Mouse (Mus musculus): Measurements from ENCODE around the gene Fam90a1a.

Fam90a1a gene

GRCm38 (mm10) chr8:22004750-22005522 lies 46.4 kb downstream of the Fam90a1a start:
- H3K4me1 ChIP-seq (replicated peaks; ENCODE audit: low read depth, low read length), result no peaks in the 10 kb centered on the region; the same call in 1 of the 2 replicates
- H3K36me3 ChIP-seq (ENCODE audit: insufficient read depth, low read length), result no peaks in the 10 kb centered on the region
- H3K9me3 ChIP-seq (ENCODE audit: low read length), result no peaks in the 10 kb centered on the region
- no peaks in the 10 kb centered on the region for H3K27me3 ChIP-seq (ENCODE audit: insufficient read depth, low read length)
- TF ChIP-seq NANOG (IDR thresholded peaks at IDR 0.05; ENCODE audit: borderline replicate concordance, low read length), result no peak
- TF ChIP-seq POU5F1 (IDR thresholded peaks at IDR 0.05; ENCODE audit: borderline replicate concordance, low read length), result no peak
- TF ChIP-seq CTCF (conservative IDR thresholded peaks at IDR 0.05; ENCODE audit: low read length), result no peak
- no peak overlapping the region for H3K4me3 ChIP-seq (replicated peaks; ENCODE audit: low read length)

- H3K9me3 ChIP-seq (ENCODE audit: low read length), result no peaks in the 10 kb centered on the region
- TF ChIP-seq POU5F1 (IDR thresholded peaks at IDR 0.05; ENCODE audit: borderline replicate concordance, low read length) (no peak), NANOG (IDR thresholded peaks at IDR 0.05; ENCODE audit: borderline replicate concordance, low read length) (no peak), CTCF (conservative IDR thresholded peaks at IDR 0.05; ENCODE audit: low read length) (no peak)
- no peaks in the 10 kb centered on the region for H3K36me3 ChIP-seq (ENCODE audit: insufficient read depth, low read length)
- no peak overlapping the region for H3K4me3 ChIP-seq (replicated peaks; ENCODE audit: low read length)
- H3K4me1 ChIP-seq (replicated peaks; ENCODE audit: low read depth, low read length), result no peaks in the 10 kb centered on the region; the same call in 1 of the 2 replicates
- no peaks in the 10 kb centered on the region for H3K27me3 ChIP-seq (ENCODE audit: insufficient read depth, low read length)
These were observed 47.9 kb downstream of the Fam90a1a start for GRCm38 (mm10) chr8:22006423-22006822.

- no peaks in the 10 kb centered on the region for H3K36me3 ChIP-seq (ENCODE audit: insufficient read depth, low read length)
These were observed 50.9 kb downstream of the Fam90a1a start for GRCm38 (mm10) chr8:22009403-22009802.

GRCm38 (mm10) chr8:22013034-22013707 lies 54.7 kb downstream of the Fam90a1a start:
- no peak for TF ChIP-seq POU5F1 (IDR thresholded peaks at IDR 0.05; ENCODE audit: borderline replicate concordance, low read length)
- peak; percentile 67 for TF ChIP-seq NANOG (IDR thresholded peaks at IDR 0.05; ENCODE audit: borderline replicate concordance, low read length)
- peaks cover 19% of the 10 kb centered on the region for H3K27me3 ChIP-seq (ENCODE audit: insufficient read depth, low read length)

More at GRCm38 (mm10) chr8:22009403-22009802, 50.9 kb downstream of the Fam90a1a start:
- TF ChIP-seq POU5F1 (IDR thresholded peaks at IDR 0.05; ENCODE audit: borderline replicate concordance, low read length) (no peak), CTCF (conservative IDR thresholded peaks at IDR 0.05; ENCODE audit: low read length) (no peak), NANOG (IDR thresholded peaks at IDR 0.05; ENCODE audit: borderline replicate concordance, low read length) (no peak)
- Histone ChIP-seq H3K27me3 (ENCODE audit: insufficient read depth, low read length) (peaks cover 9% of the 10 kb centered on the region; the same call in 1 of the 2 replicates), H3K4me3 (replicated peaks; ENCODE audit: low read length) (no peak overlapping the region), H3K4me1 (replicated peaks; ENCODE audit: low read depth, low read length) (peaks cover 10% of the 10 kb centered on the region), H3K9me3 (ENCODE audit: low read length) (no peaks in the 10 kb centered on the region)

More at GRCm38 (mm10) chr8:22013034-22013707, 54.7 kb downstream of the Fam90a1a start:
- Histone ChIP-seq H3K4me3 (replicated peaks; ENCODE audit: low read length) (no peak overlapping the region), H3K36me3 (ENCODE audit: insufficient read depth, low read length) (no peaks in the 10 kb centered on the region), H3K4me1 (replicated peaks; ENCODE audit: low read depth, low read length) (peaks cover 10% of the 10 kb centered on the region), H3K9me3 (ENCODE audit: low read length) (no peaks in the 10 kb centered on the region)

All from E14TG2a.4 (cell line).